Mouse (Mus musculus): Measurements from ENCODE around the gene Usp7. TPM values are rescaled to one million over a fixed set of nuclear protein-coding genes. Genes with fewer than 3 reads are reported as not detected.

Usp7 gene
- polyA plus RNA-seq, 1 experiment from 2014 or later: 45.4 TPM

DNA sequence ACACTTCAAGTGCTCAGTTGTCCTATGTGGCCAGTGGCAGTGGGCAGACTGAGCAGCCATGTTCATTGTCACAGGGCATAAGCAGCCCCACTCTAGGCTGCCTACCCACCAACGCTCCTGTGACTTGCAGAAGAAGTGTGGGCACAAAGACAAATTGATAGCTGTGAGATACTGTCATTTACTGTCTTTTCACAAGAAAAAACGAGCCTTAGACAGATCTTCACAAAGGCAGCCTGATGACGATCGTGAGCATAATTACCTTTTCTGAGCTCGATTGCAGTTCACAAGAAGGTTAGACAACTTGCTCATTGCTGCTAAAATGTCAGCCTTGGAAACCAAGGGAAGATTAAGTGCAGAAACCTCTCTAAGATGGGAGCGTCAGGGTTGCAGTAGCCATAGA, 137.0 kb downstream of the Usp7 start:
- Histone ChIP-seq H3K27me3 (replicated peaks; ENCODE audit: control insufficient read depth, insufficient read depth, low read length) (no peaks in the 10 kb centered on the region), H3K4me1 (replicated peaks; ENCODE audit: control insufficient read depth, insufficient read depth, low read length) (no peaks in the 10 kb centered on the region), H3K4me3 (ENCODE audit: low read depth, low read length) (no peak overlapping the region), H3K9me3 (ENCODE audit: control insufficient read depth, low read length) (no peaks in the 10 kb centered on the region), H3K4me2 (ENCODE audit: low read length) (no peak overlapping the region), H3K27ac (ENCODE audit: low read depth) (no peak overlapping the region), H3K9ac (ENCODE audit: low read length) (no peak overlapping the region), H3K36me3 (ENCODE audit: control insufficient read depth, insufficient read depth, low read length) (peaks cover 69% of the 10 kb centered on the region)
- no peak for DNase-seq (ENCODE audit: low spot score)
- ATAC-seq (replicated peaks; ENCODE audit: low FRiP score, low TSS enrichment, low read depth): no peak
- 80% methylated on average over 6 of the region's 6 CpGs for WGBS

DNA sequence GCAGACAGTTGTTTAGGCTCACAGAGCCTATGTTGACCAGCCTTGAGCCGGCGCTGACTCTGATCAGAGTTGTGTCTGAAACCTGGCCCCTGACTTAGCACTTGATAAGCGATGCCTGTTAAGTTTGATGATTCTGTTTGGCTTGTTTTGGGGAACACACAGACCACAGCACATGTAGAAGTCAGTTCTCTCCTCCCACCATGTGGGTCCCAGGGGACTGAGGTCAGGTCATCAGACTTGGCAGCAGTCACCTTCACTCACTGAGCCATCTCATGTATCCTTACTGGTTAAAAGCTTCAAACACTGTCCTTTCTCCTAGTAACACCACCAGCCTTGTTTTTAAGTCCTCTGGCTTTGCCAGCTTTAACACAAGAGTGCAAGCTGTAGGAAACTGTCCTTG, 142.1 kb downstream of the Usp7 start:
- 99% methylated on average over 3 of the region's 3 CpGs for WGBS
- H3K4me3 ChIP-seq (ENCODE audit: low read depth, low read length): no peak overlapping the region

DNA sequence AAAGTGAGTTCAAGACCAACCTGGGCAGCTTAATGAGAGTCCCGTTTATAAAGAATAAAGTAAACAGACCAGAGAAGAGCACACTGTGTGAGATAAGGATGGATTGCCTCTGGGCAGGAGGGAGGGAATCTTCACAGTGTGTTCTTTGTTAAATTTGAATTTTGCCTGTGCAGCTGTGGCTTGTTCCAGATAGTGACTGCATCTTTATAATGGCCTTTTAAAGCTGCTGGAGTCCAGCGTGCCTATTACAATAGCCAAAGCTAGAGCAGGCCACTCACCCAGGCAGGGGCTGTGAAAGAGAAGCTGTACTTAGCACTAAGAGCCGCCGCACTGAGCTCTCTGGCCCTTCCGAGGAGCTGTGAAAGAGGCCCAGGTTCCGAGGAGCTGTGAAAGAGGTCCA, 146.6 kb downstream of the Usp7 start:
- Histone ChIP-seq H3K36me3 (ENCODE audit: control insufficient read depth, insufficient read depth, low read length) (peaks cover 86% of the 10 kb centered on the region), H3K9ac (ENCODE audit: low read length) (no peak overlapping the region), H3K27ac (ENCODE audit: low read depth) (no peak overlapping the region), H3K4me3 (ENCODE audit: low read depth, low read length) (no peak overlapping the region), H3K4me2 (ENCODE audit: low read length) (no peak overlapping the region), H3K9me3 (ENCODE audit: control insufficient read depth, low read length) (no peaks in the 10 kb centered on the region), H3K27me3 (replicated peaks; ENCODE audit: control insufficient read depth, insufficient read depth, low read length) (no peaks in the 10 kb centered on the region), H3K4me1 (replicated peaks; ENCODE audit: control insufficient read depth, insufficient read depth, low read length) (no peaks in the 10 kb centered on the region)
- no peak for ATAC-seq (replicated peaks; ENCODE audit: low FRiP score, low TSS enrichment, low read depth)
- WGBS: 79% methylated on average over 6 of the region's 6 CpGs
- DNase-seq (ENCODE audit: low spot score): no peak

More for the DNA sequence above, 142.1 kb downstream of the Usp7 start:
- DNase-seq (ENCODE audit: low spot score): no peak
- Histone ChIP-seq H3K4me2 (ENCODE audit: low read length) (no peak overlapping the region), H3K9me3 (ENCODE audit: control insufficient read depth, low read length) (no peaks in the 10 kb centered on the region), H3K36me3 (ENCODE audit: control insufficient read depth, insufficient read depth, low read length) (peaks cover 80% of the 10 kb centered on the region), H3K27me3 (replicated peaks; ENCODE audit: control insufficient read depth, insufficient read depth, low read length) (no peaks in the 10 kb centered on the region), H3K27ac (ENCODE audit: low read depth) (no peak overlapping the region), H3K4me1 (replicated peaks; ENCODE audit: control insufficient read depth, insufficient read depth, low read length) (no peaks in the 10 kb centered on the region), H3K9ac (ENCODE audit: low read length) (no peak overlapping the region)
- no peak for ATAC-seq (replicated peaks; ENCODE audit: low FRiP score, low TSS enrichment, low read depth)

DNA sequence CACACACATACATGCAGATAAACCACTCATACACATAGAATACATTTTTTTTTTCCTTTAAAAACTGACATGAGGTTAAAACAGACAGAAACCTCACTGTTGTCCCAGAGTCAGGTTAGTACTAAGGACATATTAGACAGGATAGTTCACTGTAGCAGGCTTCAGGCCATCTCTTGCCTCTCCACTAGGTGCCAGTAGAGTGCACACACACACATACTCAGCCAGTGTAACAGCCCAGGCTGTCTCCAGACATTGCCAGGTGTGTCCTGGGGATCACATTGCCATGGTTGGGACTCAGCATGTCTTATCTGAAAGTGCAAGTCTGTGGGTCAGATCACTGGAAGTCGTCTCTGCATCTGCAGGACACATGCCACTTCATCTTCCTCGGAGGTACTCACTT, 148.3 kb downstream of the Usp7 start:
- Histone ChIP-seq H3K27ac (ENCODE audit: low read depth) (no peak overlapping the region), H3K4me3 (ENCODE audit: low read depth, low read length) (no peak overlapping the region), H3K36me3 (ENCODE audit: control insufficient read depth, insufficient read depth, low read length) (peaks cover 76% of the 10 kb centered on the region), H3K9ac (ENCODE audit: low read length) (no peak overlapping the region), H3K9me3 (ENCODE audit: control insufficient read depth, low read length) (no peaks in the 10 kb centered on the region), H3K27me3 (replicated peaks; ENCODE audit: control insufficient read depth, insufficient read depth, low read length) (no peaks in the 10 kb centered on the region), H3K4me2 (ENCODE audit: low read length) (no peak overlapping the region), H3K4me1 (replicated peaks; ENCODE audit: control insufficient read depth, insufficient read depth, low read length) (0 out of 2 replicates have a peak, but pooled peaks cover 4% of the 10 kb centered on the region)
- ATAC-seq (replicated peaks; ENCODE audit: low FRiP score, low TSS enrichment, low read depth) (peak; percentile 79; the same call in 1 of the 2 replicates), DNase-seq (ENCODE audit: low spot score) (no peak)
- WGBS: 72% methylated on average over 2 of the region's 2 CpGs

Other genes with a start within 250 kb of the Usp7 start
- 65.5 and 73.1 TPM in 2 replicates for gene Pmm2, start 154.6 kb downstream of the Usp7 start, polyA plus RNA-seq (2014; fragmentation: Nextera tagmentation; extraction: Ambion mirVana)
- 15.6 and 16.8 TPM in 2 replicates for gene Tmem186, start 154.6 kb downstream of the Usp7 start, polyA plus RNA-seq (2014; fragmentation: Nextera tagmentation; extraction: Ambion mirVana)
- 41.5 and 43.4 TPM in 2 replicates for gene Carhsp1, start 120.2 kb downstream of the Usp7 start, polyA plus RNA-seq (2014; fragmentation: Nextera tagmentation; extraction: Ambion mirVana)
- not detected in 2 replicates for gene Gm5767, start 111.5 kb downstream of the Usp7 start, polyA plus RNA-seq (2014; fragmentation: Nextera tagmentation; extraction: Ambion mirVana)
- gene 1810013L24Rik, start 37.8 kb upstream of the Usp7 start, polyA plus RNA-seq (2014; fragmentation: Nextera tagmentation; extraction: Ambion mirVana): 14.0 and 14.3 TPM in 2 replicates